Mouse (Mus musculus) limb, embryonic 12.5 days (tissue): ENCODE data around the gene Bag6. TPM values are rescaled to one million over a fixed set of nuclear protein-coding genes. Genes with fewer than 3 reads are reported as not detected.
"Not testable (repeated sequence)": the region's sequence is repeated elsewhere in the genome, so short reads cannot be mapped to it uniquely, and the experiment has no call there.

Source experiments
- ATAC-seq: fragments of 200-750 bp; cut with Nextera tagmentation; 2 replicates; pipeline ENCODE4 v1.8.0; 2017; ENCODE audit warnings: low read depth, moderate TSS enrichment; ENCODE audit not compliant: insufficient number of reproducible peaks, insufficient read depth, low FRiP score, low TSS enrichment
- H3K27ac ChIP-seq: fragments of 300-500 bp; sonication (generic); 2 replicates; pipeline ENCODE4 v1.5.1; 2016; ENCODE audit warnings: mild to moderate bottlenecking, moderate library complexity
- H3K27me3 ChIP-seq: fragments of 300-500 bp; sonication (generic); 2 replicates; pipeline ENCODE4 v1.6.1; 2016; ENCODE audit warnings: mild to moderate bottlenecking, moderate library complexity
- H3K36me3 ChIP-seq: fragments of 300-500 bp; sonication (generic); 2 replicates; pipeline ENCODE4 v1.6.1; 2016; ENCODE audit warnings: mild to moderate bottlenecking, moderate library complexity
- H3K4me1 ChIP-seq: fragments of 300-500 bp; sonication (generic); replicated peaks from 2 replicates; pipeline ENCODE4 v1.6.1; 2016
- H3K4me2 ChIP-seq: fragments of 300-500 bp; sonication (generic); 2 replicates; pipeline ENCODE4 v1.6.1; 2016; ENCODE audit warnings: mild to moderate bottlenecking, moderate library complexity
- H3K4me3 ChIP-seq: fragments of 300-500 bp; sonication (generic); replicated peaks from 2 replicates; pipeline ENCODE4 v1.5.1; 2016; ENCODE audit warnings: mild to moderate bottlenecking
- H3K9ac ChIP-seq: fragments of 300-500 bp; sonication (generic); replicated peaks from 2 replicates; pipeline ENCODE4 v1.6.1; 2016; ENCODE audit warnings: mild to moderate bottlenecking, moderate library complexity
- H3K9me3 ChIP-seq: fragments of 300-500 bp; sonication (generic); 2 replicates; pipeline ENCODE4 v1.6.1; 2016; ENCODE audit warnings: mild to moderate bottlenecking, moderate library complexity
- WGBS: fragments of 180-500 bp; shearing (Covaris S2); methylation state at CpG from one replicate; pipeline ENCODE4 v1.1.7; 2016; 5-methylcytosine and 5-hydroxymethylcytosine counted together
- polyA plus RNA-seq: library from polyadenylated mRNA; unstranded; fragments of >200 nt; fragmentation: Nextera tagmentation; extraction: Ambion mirVana; gene quantifications from 2 replicates; pipeline ENCODE4 v1.2.1, GENCODE M21; 2016

Bag6 gene
- polyA plus RNA-seq, 1 experiment from 2014 or later, result 70.4 TPM

DNA sequence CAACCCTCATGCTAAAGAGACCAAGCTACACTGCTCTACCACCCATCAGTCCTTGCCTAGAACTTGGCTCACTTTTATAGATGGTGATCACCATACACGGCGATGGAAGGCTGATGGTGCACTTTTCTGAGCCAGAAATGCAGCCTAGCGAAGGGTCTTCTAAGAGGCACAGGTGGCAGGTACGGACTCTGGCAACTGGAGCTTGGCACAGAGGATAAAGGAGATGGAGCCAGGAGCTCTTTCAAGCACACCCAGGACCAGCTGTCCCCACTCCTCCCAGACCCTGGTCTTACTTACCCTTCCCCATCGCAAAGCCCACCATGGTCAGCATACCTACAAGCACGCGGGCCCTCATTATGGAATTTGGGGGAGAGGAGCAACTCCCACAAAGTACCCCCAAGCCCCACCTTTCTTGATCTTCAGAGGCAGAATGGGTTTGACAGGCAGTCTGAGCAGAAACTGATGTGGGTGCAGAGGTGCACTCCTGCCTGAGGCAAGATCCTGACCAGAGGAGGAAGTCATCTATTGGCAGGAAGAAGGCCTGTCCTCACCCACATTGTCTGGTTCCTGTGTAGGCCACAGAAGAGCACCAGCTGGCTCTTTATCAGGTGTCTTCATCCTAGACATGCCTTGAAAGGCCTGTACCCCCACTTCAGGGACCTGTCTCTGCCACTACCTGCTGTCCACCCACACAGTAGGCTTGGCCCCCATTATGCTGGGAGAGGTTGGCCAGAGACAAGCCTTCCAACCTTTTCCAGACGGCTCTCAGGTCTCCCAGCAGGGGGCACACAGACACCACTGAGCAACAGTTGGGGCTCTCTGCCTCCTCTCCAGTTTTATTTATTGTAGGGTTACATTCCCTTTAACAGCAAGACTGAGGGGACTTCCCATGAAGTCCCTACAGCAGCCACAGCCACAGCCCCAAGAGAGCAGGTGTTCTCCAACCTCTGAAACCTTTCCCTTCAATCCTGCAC, 19.6 kb upstream of the Bag6 start, which contains the start of gene Ly6g5b:
Gene Ly6g5b, minus strand, starts transcription at position 383 of the 974 bp plus-strand sequence.
- H3K27me3 ChIP-seq, result no peaks in the 10 kb centered on the region
- ATAC-seq, result no peak
- H3K4me3 ChIP-seq, result no peak within 1 kb of the TSS
- no peak within 1 kb of the TSS for H3K4me2 ChIP-seq
- H3K27ac ChIP-seq, result no peak within 1 kb of the TSS
- H3K36me3 ChIP-seq, result peaks cover 56% of the 10 kb centered on the region
- H3K9me3 ChIP-seq, result no peaks in the 10 kb centered on the region
- WGBS, result 83% methylated on average over 8 of the region's 8 CpGs
- peaks cover 8% of the 10 kb centered on the region for H3K4me1 ChIP-seq
- no peak within 1 kb of the TSS for H3K9ac ChIP-seq

DNA sequence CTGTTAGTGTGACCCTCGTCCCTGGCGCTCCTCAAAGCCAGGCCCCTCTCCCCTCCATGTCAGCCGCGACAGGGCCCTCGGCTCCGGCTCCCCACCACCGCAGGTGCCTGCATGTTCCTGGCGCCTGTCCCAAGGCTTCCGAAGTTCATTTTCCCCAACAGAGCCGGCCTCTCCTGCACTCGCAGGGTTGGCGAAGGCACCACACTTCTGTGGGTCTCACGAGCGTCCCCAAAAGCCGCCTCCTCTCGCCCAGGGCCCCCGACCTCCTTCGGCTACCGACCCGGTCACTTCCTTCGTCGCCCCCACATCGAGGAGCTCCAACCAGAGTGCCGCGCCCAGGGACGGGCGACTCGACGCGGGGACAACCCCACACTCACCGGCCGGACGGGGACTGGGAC, 14.2 kb upstream of the Bag6 start:
- Histone ChIP-seq H3K4me1 (peaks cover 24% of the 10 kb centered on the region), H3K36me3 (peaks cover 57% of the 10 kb centered on the region), H3K4me3 (peak overlapping the region; percentile 95), H3K9ac (peak overlapping the region; percentile 95), H3K4me2 (peak overlapping the region; percentile 96), H3K9me3 (no peaks in the 10 kb centered on the region), H3K27me3 (no peaks in the 10 kb centered on the region), H3K27ac (peak overlapping the region; percentile 60; the same call in 1 of the 2 replicates)
- under 1% methylated on average over 33 of the region's 33 CpGs for WGBS
- ATAC-seq, result no peak

DNA sequence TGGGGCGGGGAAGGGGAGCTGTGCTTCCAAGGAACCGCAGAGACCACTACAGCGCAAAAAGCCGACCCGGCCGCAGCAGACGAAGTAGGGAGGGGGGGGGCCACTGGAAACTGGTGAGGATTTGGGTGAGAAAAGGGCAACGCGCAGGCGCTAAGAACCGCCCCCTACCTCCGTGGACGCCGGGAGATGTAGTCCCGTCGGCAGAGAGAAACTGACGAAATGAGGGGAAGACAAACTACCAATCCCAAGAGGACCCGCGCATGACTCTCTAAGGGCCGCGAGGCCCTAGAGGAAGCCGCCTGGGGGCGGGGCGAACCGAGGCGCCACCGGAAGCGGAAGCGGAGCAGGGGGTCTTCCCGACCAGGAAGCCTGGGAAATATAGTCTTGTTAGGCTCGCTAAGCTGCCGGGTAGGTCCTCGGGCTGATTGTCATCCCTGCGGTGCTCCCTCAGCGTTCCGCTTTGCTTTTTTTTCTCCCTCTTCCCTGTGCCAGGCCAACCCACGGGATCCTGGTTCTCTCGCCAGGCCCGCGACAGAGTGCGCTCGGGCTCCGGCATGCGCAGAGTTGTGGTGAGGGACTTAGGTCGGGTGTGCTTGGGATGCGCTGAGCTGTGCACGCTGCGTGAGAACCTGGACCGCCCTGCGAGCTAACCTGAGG, 13.7 kb upstream of the Bag6 start, which contains the start of gene Gpank1:
Gene Gpank1, plus strand, starts transcription at position 313 of the 657 bp plus-strand sequence.
- Histone ChIP-seq H3K9ac (peak within 1 kb of the TSS; percentile 95), H3K4me3 (peak within 1 kb of the TSS; percentile 95), H3K9me3 (no peaks in the 10 kb centered on the region), H3K4me2 (peak within 1 kb of the TSS; percentile 96), H3K36me3 (peaks cover 52% of the 10 kb centered on the region), H3K27ac (peak within 1 kb of the TSS; percentile 92), H3K27me3 (no peaks in the 10 kb centered on the region), H3K4me1 (peaks cover 24% of the 10 kb centered on the region)
- ATAC-seq, result peak; percentile 96
- under 1% methylated on average over 50 of the region's 50 CpGs for WGBS

DNA sequence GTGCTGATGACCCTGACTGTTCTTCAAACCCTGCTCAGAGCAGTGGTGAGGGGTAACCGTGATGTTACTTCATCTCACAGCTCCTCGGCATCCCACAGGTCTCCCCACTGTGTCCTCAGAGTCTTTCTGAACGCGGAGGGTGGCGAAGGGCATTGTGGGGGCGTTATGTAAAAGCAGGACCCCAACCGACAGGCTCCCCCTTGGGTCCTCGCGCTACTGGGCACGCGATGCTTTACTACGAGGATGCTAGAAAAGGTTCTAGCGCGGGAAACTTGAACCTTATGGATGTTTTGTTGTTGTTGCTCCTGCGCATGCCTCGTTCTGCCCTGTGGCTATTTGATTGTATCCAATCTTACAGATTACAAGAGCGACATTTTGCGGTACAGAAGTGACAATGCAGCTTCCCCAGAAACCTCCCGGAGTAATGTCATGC, 13.1 kb upstream of the Bag6 start, which contains the start of gene Csnk2b:
Gene Csnk2b, minus strand, starts transcription at position 183 of the 433 bp plus-strand sequence.
- H3K9me3 ChIP-seq, result no peaks in the 10 kb centered on the region
- H3K4me1 ChIP-seq, result peaks cover 29% of the 10 kb centered on the region
- H3K9ac ChIP-seq, result peak within 1 kb of the TSS; percentile 95
- H3K27me3 ChIP-seq, result no peaks in the 10 kb centered on the region
- H3K4me3 ChIP-seq, result peak within 1 kb of the TSS; percentile 95
- H3K27ac ChIP-seq, result peak within 1 kb of the TSS; percentile 92
- ATAC-seq, result no peak
- peaks cover 47% of the 10 kb centered on the region for H3K36me3 ChIP-seq
- peak within 1 kb of the TSS; percentile 96 for H3K4me2 ChIP-seq
- 1% methylated on average over 19 of the region's 19 CpGs for WGBS

DNA sequence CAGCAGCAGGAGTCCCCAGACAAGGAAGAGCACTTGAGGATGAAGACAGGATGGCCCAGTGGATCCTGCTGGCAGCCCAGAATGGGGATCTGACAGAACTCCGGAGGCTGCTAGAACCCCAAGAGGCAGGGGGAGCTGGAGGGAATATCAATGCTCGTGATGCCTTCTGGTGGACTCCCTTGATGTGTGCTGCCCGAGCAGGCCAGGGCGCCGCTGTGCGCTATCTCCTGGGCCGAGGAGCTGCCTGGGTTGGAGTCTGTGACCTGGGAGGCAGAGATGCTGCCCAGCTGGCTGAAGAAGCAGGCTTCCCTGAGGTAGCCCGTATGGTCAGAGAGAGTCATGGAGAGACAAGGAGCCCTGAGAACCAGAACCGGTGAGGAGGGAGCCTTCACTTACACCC, 11.7 kb upstream of the Bag6 start:
- Histone ChIP-seq H3K4me1 (peaks cover 39% of the 10 kb centered on the region), H3K36me3 (peaks cover 41% of the 10 kb centered on the region)
- not testable (repeated sequence) for ATAC-seq, H3K4me3 ChIP-seq, H3K27ac ChIP-seq, H3K9ac ChIP-seq, H3K9me3 ChIP-seq, H3K4me2 ChIP-seq, H3K27me3 ChIP-seq
- 95% methylated on average over 9 of the region's 9 CpGs for WGBS

DNA sequence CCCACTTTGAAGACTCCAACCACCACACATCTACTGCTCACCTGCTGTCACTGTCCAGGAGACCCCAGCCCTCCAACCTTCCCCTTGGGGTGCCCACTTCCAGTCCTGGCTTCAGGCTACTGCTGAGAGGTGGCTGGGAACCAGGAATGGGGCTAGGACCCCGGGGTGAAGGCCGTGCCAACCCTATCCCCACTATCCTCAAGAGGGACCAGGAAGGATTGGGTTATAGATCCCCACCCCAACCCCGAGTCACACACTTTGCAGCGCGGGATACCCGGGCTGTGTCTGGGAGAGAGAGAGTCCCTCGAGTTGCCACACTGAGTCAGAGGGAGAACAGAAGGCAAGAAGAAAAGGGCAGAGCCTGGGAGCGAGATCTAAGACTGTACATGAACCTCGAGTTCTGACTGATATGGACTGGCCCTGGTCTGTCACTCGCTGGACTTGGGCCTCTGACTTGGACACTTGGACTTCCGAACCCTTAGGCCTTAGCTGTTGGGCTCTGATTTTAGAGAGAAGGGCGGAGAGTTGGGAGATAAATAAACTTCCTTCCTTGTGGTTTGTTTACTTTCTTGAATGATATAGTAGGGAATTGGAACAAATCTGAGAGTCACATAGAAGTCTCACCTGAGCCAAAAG, 10.6 kb upstream of the Bag6 start:
- Histone ChIP-seq H3K4me1 (peaks cover 43% of the 10 kb centered on the region), H3K36me3 (peaks cover 40% of the 10 kb centered on the region)
- 92% methylated on average over 12 of the region's 12 CpGs for WGBS
- not testable (repeated sequence) for H3K27me3 ChIP-seq, H3K9ac ChIP-seq, H3K27ac ChIP-seq, ATAC-seq, H3K4me3 ChIP-seq, H3K9me3 ChIP-seq, H3K4me2 ChIP-seq

DNA sequence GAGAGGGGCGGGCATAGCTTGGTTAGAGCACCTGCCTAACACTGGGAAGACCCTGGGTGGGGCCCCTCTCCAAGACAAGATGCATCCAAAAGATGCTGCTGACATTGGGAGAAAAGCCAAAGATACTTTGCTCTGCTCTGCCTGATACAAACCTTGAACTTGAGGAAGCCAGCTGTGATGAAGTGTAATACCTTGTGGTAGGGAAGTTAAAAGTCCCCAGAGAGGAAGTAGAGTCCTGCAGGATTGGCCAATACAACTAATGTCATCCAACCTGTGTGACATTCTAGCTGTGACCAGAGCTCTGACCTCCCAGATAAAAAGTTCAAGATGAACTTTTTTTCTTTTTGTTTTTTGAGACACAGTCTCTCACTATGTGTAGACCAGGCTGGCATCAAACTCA, 9.9 kb upstream of the Bag6 start:
- Histone ChIP-seq H3K36me3 (peaks cover 43% of the 10 kb centered on the region), H3K4me2 (no peak overlapping the region), H3K4me3 (peak overlapping the region; percentile 70; the same call in 1 of the 2 replicates), H3K27me3 (no peaks in the 10 kb centered on the region), H3K4me1 (peaks cover 37% of the 10 kb centered on the region), H3K27ac (peak overlapping the region; percentile 64; the same call in 1 of the 2 replicates), H3K9me3 (no peaks in the 10 kb centered on the region), H3K9ac (no peak overlapping the region)
- ATAC-seq, result no peak
- WGBS, result 87% methylated on average over 1 of the region's 1 CpGs

DNA sequence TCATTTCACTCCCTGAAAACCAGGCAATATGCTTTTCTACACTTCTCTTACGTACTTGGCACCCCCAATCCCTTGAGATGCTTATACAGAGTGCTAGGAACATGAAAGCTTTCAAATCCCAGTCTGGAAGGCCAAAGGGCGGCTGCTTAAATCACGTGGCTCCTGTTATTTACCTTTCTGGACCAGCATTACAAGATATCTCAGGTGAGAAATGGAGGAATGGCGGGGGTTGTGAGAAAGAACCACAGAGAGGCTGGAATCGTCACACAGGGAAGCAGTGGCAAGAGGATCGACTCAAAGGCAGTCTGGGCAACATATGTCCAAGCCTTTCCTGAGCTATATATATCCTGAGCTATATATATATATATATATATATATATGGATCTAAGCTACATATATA, 9.4 kb upstream of the Bag6 start:
- H3K9ac ChIP-seq, result peak overlapping the region; percentile 82
- no peaks in the 10 kb centered on the region for H3K27me3 ChIP-seq
- H3K36me3 ChIP-seq, result peaks cover 45% of the 10 kb centered on the region
- peak overlapping the region; percentile 82 for H3K4me2 ChIP-seq
- peaks cover 33% of the 10 kb centered on the region for H3K4me1 ChIP-seq
- ATAC-seq, result no peak
- H3K4me3 ChIP-seq, result peak overlapping the region; percentile 70
- no peaks in the 10 kb centered on the region for H3K9me3 ChIP-seq
- H3K27ac ChIP-seq, result peak overlapping the region; percentile 64; the same call in 1 of the 2 replicates
- 27% methylated on average over 6 of the region's 6 CpGs for WGBS

DNA sequence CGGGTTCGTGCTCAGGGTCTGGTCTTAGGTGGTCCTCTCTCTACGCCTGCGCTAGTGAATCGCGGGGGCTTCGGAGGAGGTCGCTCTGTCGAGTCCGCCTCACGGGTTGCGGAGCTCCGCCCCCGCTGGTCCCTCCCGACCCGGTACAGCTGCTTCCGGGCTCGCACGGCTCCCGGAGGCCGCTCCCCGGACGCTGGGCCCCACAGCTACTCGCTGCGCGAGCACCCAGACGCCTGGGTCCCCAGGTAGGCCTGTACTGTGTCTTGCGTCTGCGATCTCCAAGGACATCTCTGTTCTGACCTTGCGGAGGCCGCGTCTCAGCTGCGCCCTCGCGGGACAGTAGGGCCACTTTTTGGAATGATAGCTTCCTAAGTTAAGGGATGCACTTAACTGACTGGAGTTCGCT, 8.8 kb upstream of the Bag6 start, which contains the start of gene D17H6S53E:
Gene D17H6S53E, plus strand, starts transcription at position 168 of the 406 bp plus-strand sequence.
- H3K36me3 ChIP-seq, result peaks cover 45% of the 10 kb centered on the region
- H3K27me3 ChIP-seq, result no peaks in the 10 kb centered on the region
- peak within 1 kb of the TSS; percentile 82 for H3K9ac ChIP-seq
- peaks cover 33% of the 10 kb centered on the region for H3K4me1 ChIP-seq
- H3K4me2 ChIP-seq, result peak within 1 kb of the TSS; percentile 82
- H3K9me3 ChIP-seq, result no peaks in the 10 kb centered on the region
- peak; percentile 21; the same call in 1 of the 2 replicates for ATAC-seq
- peak within 1 kb of the TSS; percentile 85 for H3K27ac ChIP-seq
- H3K4me3 ChIP-seq, result peak within 1 kb of the TSS; percentile 70
- under 1% methylated on average over 36 of the region's 36 CpGs for WGBS

DNA sequence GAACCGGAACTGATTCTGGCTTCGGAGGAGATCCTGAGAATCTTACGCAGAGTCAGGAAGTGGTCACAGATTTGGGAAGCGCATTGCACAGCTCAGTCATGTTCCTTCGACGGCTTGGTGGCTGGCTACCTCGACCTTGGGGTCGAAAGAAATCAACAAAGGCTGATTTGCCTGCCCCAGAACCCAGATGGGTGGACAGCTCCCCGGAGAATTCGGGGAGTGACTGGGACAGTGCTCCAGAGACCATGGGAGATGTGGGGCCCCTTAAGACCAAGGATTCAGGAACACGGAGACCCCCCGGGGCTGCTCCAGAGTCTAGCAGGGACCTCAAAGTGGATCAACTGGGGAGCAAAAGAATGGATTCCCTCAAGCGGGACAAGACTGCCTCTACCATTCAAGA, 8.0 kb upstream of the Bag6 start:
- peaks cover 32% of the 10 kb centered on the region for H3K4me1 ChIP-seq
- H3K4me3 ChIP-seq, result peak overlapping the region; percentile 70
- 78% methylated on average over 13 of the region's 13 CpGs for WGBS
- peak overlapping the region; percentile 82 for H3K9ac ChIP-seq
- no peaks in the 10 kb centered on the region for H3K9me3 ChIP-seq
- no peak for ATAC-seq
- no peaks in the 10 kb centered on the region for H3K27me3 ChIP-seq
- H3K27ac ChIP-seq, result peak overlapping the region; percentile 85; the same call in 1 of the 2 replicates
- peaks cover 45% of the 10 kb centered on the region for H3K36me3 ChIP-seq
- H3K4me2 ChIP-seq, result peak overlapping the region; percentile 82
